28 mouse cellular contexts compared by ENCODE assay signal in genomic region chr9:67300346-67300745, GRCm38 (mm10).
DNase-seq lines count a peak whose midpoint lies in the region; ATAC-seq and TF ChIP-seq lines count a peak whose summit lies in the region.
"Had no signal": no experiment of that assay in that cellular context is flagged by ENCODE, and none has a peak within 500 bp of the region (broad histone marks: within the 10 kb centered on the region; RNA-seq: fewer than 3 reads in every experiment).

No protein-coding gene starts in this region.

- H3K9me3 ChIP-seq in embryonic facial prominence, embryonic 12.5 days = no peaks in the 10 kb centered on the region
- H3K9me3 ChIP-seq in embryonic facial prominence, embryonic 10.5 days = no peaks in the 10 kb centered on the region
- no peaks in the 10 kb centered on the region for H3K9me3 ChIP-seq in neural tube, embryonic 15.5 days (replicated peaks)
- H3K9me3 ChIP-seq: forebrain, embryonic 12.5 days; heart, embryonic 12.5 days; liver, embryonic 12.5 days; midbrain, embryonic 15.5 days; neural tube, embryonic 13.5 days had no signal

- H3K27ac ChIP-seq in embryonic facial prominence, embryonic 12.5 days = 0 out of 2 replicates have a peak overlapping the region, but pooled peaks have one; percentile 25
- H3K27ac ChIP-seq in embryonic facial prominence, embryonic 10.5 days (replicated peaks) = no peak overlapping the region; the same call in 1 of the 2 replicates
- peak overlapping the region; percentile 83 for H3K27ac ChIP-seq in kidney, adult 2 months (ENCODE audit: insufficient read depth, low read depth, low read length)
- H3K27ac ChIP-seq in neural tube, embryonic 15.5 days (replicated peaks) = 0 out of 2 replicates have a peak overlapping the region, but pooled peaks have one; percentile 10
- H3K27ac ChIP-seq: forebrain, embryonic 12.5 days; heart, adult 2 months; liver, embryonic 12.5 days; midbrain, embryonic 15.5 days; neural tube, embryonic 13.5 days had no signal

- no peak for DNase-seq in embryonic facial prominence, embryonic 10.5 days (ENCODE audit: low spot score)
- no peak for DNase-seq in kidney, adult 2 months
- no peak for DNase-seq in kidney, adult 18-20 months
- no peak for DNase-seq in neural tube, embryonic 10.5 days (ENCODE audit: extremely low spot score, low spot score)
- no peak for DNase-seq in gastrocnemius, postnatal 36 days
- DNase-seq: adrenal gland, adult 2 months; adrenal gland, postnatal 36 days; cerebellum, adult 8-10 months; cerebellum, postnatal 25 days; gastrocnemius, postnatal 25 days; heart, adult 2 months; kidney, postnatal 14 days; left cerebral cortex, postnatal 4 days; liver, postnatal 0 days; lung, postnatal 4 days had no signal

- no peak overlapping the region for H3K9ac ChIP-seq in embryonic facial prominence, embryonic 12.5 days
- H3K9ac ChIP-seq in neural tube, embryonic 15.5 days (replicated peaks) = no peak overlapping the region
- H3K9ac ChIP-seq: forebrain, embryonic 12.5 days; heart, embryonic 12.5 days; liver, embryonic 12.5 days; liver, postnatal 0 days; midbrain, embryonic 15.5 days; neural tube, embryonic 13.5 days had no signal

- 33% methylated on average over 3 of the region's 3 CpGs for WGBS in embryonic facial prominence, embryonic 12.5 days
- 53% methylated on average over 3 of the region's 3 CpGs for WGBS in embryonic facial prominence, embryonic 10.5 days
- WGBS in kidney, adult 2 months = 47% methylated on average over 3 of the region's 3 CpGs
- WGBS in neural tube, embryonic 15.5 days = 43% methylated on average over 3 of the region's 3 CpGs

- TF ChIP-seq POLR2A in kidney, adult 2 months (IDR thresholded peaks at IDR 0.05; ENCODE audit: low read depth, low read length) = no peak

- H3K4me2 ChIP-seq in embryonic facial prominence, embryonic 12.5 days (replicated peaks) = no peak overlapping the region
- H3K4me2 ChIP-seq in neural tube, embryonic 15.5 days = no peak overlapping the region
- H3K4me2 ChIP-seq: forebrain, embryonic 12.5 days; heart, embryonic 12.5 days; liver, embryonic 12.5 days; midbrain, embryonic 15.5 days; neural tube, embryonic 13.5 days had no signal

- no peak for TF ChIP-seq CTCF in kidney, adult 2 months (conservative IDR thresholded peaks at IDR 0.05; ENCODE audit: insufficient read depth, insufficient read length, low read depth, low read length)

- no peak for ATAC-seq in embryonic facial prominence, embryonic 12.5 days (ENCODE audit: insufficient number of reproducible peaks, insufficient read depth, low FRiP score, low TSS enrichment)
- no peak for ATAC-seq in neural tube, embryonic 15.5 days (ENCODE audit: low FRiP score)
- ATAC-seq: activated CD4-positive, CD25-positive, alpha-beta regulatory T cell, adult 4 months; intestine, embryonic 16.5 days; liver, embryonic 12.5 days; liver, postnatal 0 days; lung, postnatal 0 days had no signal

- H3K4me1 ChIP-seq in embryonic facial prominence, embryonic 12.5 days = peaks cover 5% of the 10 kb centered on the region; the same call in 1 of the 2 replicates
- peaks cover 7% of the 10 kb centered on the region for H3K4me1 ChIP-seq in embryonic facial prominence, embryonic 10.5 days
- peaks cover 28% of the 10 kb centered on the region; the same call in 1 of the 2 replicates for H3K4me1 ChIP-seq in kidney, adult 2 months (ENCODE audit: control insufficient read depth, insufficient read depth, low read length)
- 0 out of 2 replicates have a peak, but pooled peaks cover 3% of the 10 kb centered on the region for H3K4me1 ChIP-seq in neural tube, embryonic 15.5 days
- H3K4me1 ChIP-seq: forebrain, embryonic 12.5 days; heart, embryonic 12.5 days; liver, embryonic 12.5 days; midbrain, embryonic 15.5 days had no signal

- H3K36me3 ChIP-seq in embryonic facial prominence, embryonic 12.5 days = peaks cover 13% of the 10 kb centered on the region; the same call in 1 of the 2 replicates
- peaks cover 31% of the 10 kb centered on the region for H3K36me3 ChIP-seq in embryonic facial prominence, embryonic 10.5 days (replicated peaks)
- peaks cover 2% of the 10 kb centered on the region; the same call in 1 of the 2 replicates for H3K36me3 ChIP-seq in kidney, adult 2 months (ENCODE audit: control insufficient read depth, insufficient read depth, low read length)
- H3K36me3 ChIP-seq in neural tube, embryonic 15.5 days = 0 out of 2 replicates have a peak, but pooled peaks cover 6% of the 10 kb centered on the region
- H3K36me3 ChIP-seq: forebrain, embryonic 12.5 days; midbrain, embryonic 15.5 days had no signal

- intact Hi-C loops in gastrocnemius, postnatal 36 days (cut with DNase I) = no loop called here

- no peak overlapping the region for H3K4me3 ChIP-seq in embryonic facial prominence, embryonic 12.5 days
- H3K4me3 ChIP-seq in embryonic facial prominence, embryonic 10.5 days = no peak overlapping the region
- no peak overlapping the region for H3K4me3 ChIP-seq in kidney, adult 2 months (ENCODE audit: insufficient read depth, low read depth, low read length)
- no peak overlapping the region for H3K4me3 ChIP-seq in neural tube, embryonic 15.5 days (replicated peaks)
- H3K4me3 ChIP-seq: erythroblast, embryonic 14.5 days; forebrain, embryonic 12.5 days; heart, adult 2 months; heart, embryonic 12.5 days; liver, embryonic 12.5 days; midbrain, embryonic 15.5 days; myocyte; neural tube, embryonic 13.5 days had no signal

- no peaks in the 10 kb centered on the region for H3K27me3 ChIP-seq in embryonic facial prominence, embryonic 12.5 days
- H3K27me3 ChIP-seq in embryonic facial prominence, embryonic 10.5 days (replicated peaks; ENCODE audit: low read depth, poor library complexity, severe bottlenecking) = no peaks in the 10 kb centered on the region
- no peaks in the 10 kb centered on the region for H3K27me3 ChIP-seq in kidney, adult 2 months (replicated peaks; ENCODE audit: control insufficient read depth, insufficient read depth, low read length)
- no peaks in the 10 kb centered on the region for H3K27me3 ChIP-seq in neural tube, embryonic 15.5 days (replicated peaks)
- H3K27me3 ChIP-seq: CH12.LX; forebrain, embryonic 12.5 days; heart, embryonic 12.5 days; liver, embryonic 12.5 days; midbrain, embryonic 15.5 days; neural tube, embryonic 13.5 days had no signal
